ENCODE assay signal across 17 mouse cellular contexts in genomic region chr7:83723221-83723620, GRCm38 (mm10). TPM values are rescaled to one million over a fixed set of nuclear protein-coding genes. Genes with fewer than 3 reads are reported as not detected.
DNase-seq lines count a peak whose midpoint lies in the region; ATAC-seq and TF ChIP-seq lines count a peak whose summit lies in the region.
"Had no signal": no experiment of that assay in that cellular context is flagged by ENCODE, and none has a peak within 500 bp of the region (broad histone marks: within the 10 kb centered on the region; RNA-seq: fewer than 3 reads in every experiment).

No protein-coding gene starts in this region.

- H3K9ac ChIP-seq in heart, embryonic 12.5 days, result no peak overlapping the region
- no peak overlapping the region for H3K9ac ChIP-seq in intestine, embryonic 14.5 days (ENCODE audit: low read length)
- no peak overlapping the region for H3K9ac ChIP-seq in intestine, embryonic 16.5 days (ENCODE audit: low read depth, low read length)
- H3K9ac ChIP-seq in midbrain, postnatal 0 days (replicated peaks; ENCODE audit: low read length, poor library complexity, severe bottlenecking), result no peak overlapping the region
- H3K9ac ChIP-seq: embryonic facial prominence, embryonic 13.5 days; hindbrain, embryonic 12.5 days had no signal

- ATAC-seq in heart, embryonic 12.5 days (ENCODE audit: insufficient number of reproducible peaks, low FRiP score), result no peak
- ATAC-seq in intestine, embryonic 14.5 days (replicated peaks; ENCODE audit: low FRiP score, low TSS enrichment, low read depth), result no peak
- ATAC-seq in intestine, embryonic 16.5 days, result no peak
- no peak for ATAC-seq in midbrain, postnatal 0 days (ENCODE audit: low FRiP score)
- ATAC-seq: forebrain, embryonic 14.5 days; hindbrain, embryonic 16.5 days; inflammation-experienced regulatory T-cells, adult 6 months had no signal

- H3K4me1 ChIP-seq in heart, embryonic 12.5 days (replicated peaks), result peaks cover 23% of the 10 kb centered on the region
- H3K4me1 ChIP-seq in intestine, embryonic 14.5 days (replicated peaks; ENCODE audit: control insufficient read depth, insufficient read depth, low read length), result no peaks in the 10 kb centered on the region
- no peaks in the 10 kb centered on the region for H3K4me1 ChIP-seq in intestine, embryonic 16.5 days (ENCODE audit: control insufficient read depth, insufficient read depth, low read length)
- H3K4me1 ChIP-seq in midbrain, postnatal 0 days (ENCODE audit: insufficient read depth, low read length), result no peaks in the 10 kb centered on the region
- H3K4me1 ChIP-seq: hindbrain, embryonic 12.5 days had no signal

- H3K4me3 ChIP-seq in heart, embryonic 12.5 days, result no peak overlapping the region
- H3K4me3 ChIP-seq in intestine, embryonic 14.5 days (ENCODE audit: low read depth, low read length), result no peak overlapping the region
- H3K4me3 ChIP-seq in intestine, embryonic 16.5 days (ENCODE audit: low read length), result no peak overlapping the region
- no peak overlapping the region for H3K4me3 ChIP-seq in midbrain, postnatal 0 days (ENCODE audit: low read depth, low read length)
- H3K4me3 ChIP-seq: embryonic facial prominence, embryonic 13.5 days; hindbrain, embryonic 12.5 days had no signal

- H3K27ac ChIP-seq in heart, embryonic 12.5 days (ENCODE audit: poor library complexity, severe bottlenecking), result no peak overlapping the region
- H3K27ac ChIP-seq in intestine, embryonic 14.5 days (ENCODE audit: low read depth), result no peak overlapping the region
- no peak overlapping the region for H3K27ac ChIP-seq in intestine, embryonic 16.5 days (ENCODE audit: low read length)
- H3K27ac ChIP-seq in midbrain, postnatal 0 days (ENCODE audit: low read depth, low read length), result no peak overlapping the region
- H3K27ac ChIP-seq: embryonic facial prominence, embryonic 13.5 days; hindbrain, embryonic 12.5 days had no signal

- H3K4me2 ChIP-seq in heart, embryonic 12.5 days, result no peak overlapping the region
- H3K4me2 ChIP-seq in intestine, embryonic 14.5 days (ENCODE audit: low read length), result no peak overlapping the region
- H3K4me2 ChIP-seq in intestine, embryonic 16.5 days (ENCODE audit: low read depth, low read length), result no peak overlapping the region
- H3K4me2 ChIP-seq in midbrain, postnatal 0 days (ENCODE audit: low read depth, low read length, poor library complexity, severe bottlenecking), result no peak overlapping the region
- H3K4me2 ChIP-seq: embryonic facial prominence, embryonic 13.5 days; hindbrain, embryonic 12.5 days had no signal

- peak; percentile 46 for DNase-seq in cerebellum, adult 9-11 months
- DNase-seq in cerebellum, postnatal 14 days, result no peak
- peak; percentile 94 for DNase-seq in heart, adult 11 months
- peak; percentile 24 for DNase-seq in intestine, embryonic 14.5 days (ENCODE audit: low spot score)
- DNase-seq in midbrain, postnatal 0 days (ENCODE audit: low spot score), result no peak
- DNase-seq: adrenal gland, adult 8-10 months; adrenal gland, postnatal 36 days; gastrocnemius, postnatal 10 days; kidney, adult 18-20 months had no signal

- no peaks in the 10 kb centered on the region for H3K27me3 ChIP-seq in heart, embryonic 12.5 days (replicated peaks)
- no peaks in the 10 kb centered on the region for H3K27me3 ChIP-seq in intestine, embryonic 14.5 days (replicated peaks; ENCODE audit: control insufficient read depth, insufficient read depth, low read length)
- no peaks in the 10 kb centered on the region for H3K27me3 ChIP-seq in intestine, embryonic 16.5 days (replicated peaks; ENCODE audit: control insufficient read depth, insufficient read depth, low read length)
- no peaks in the 10 kb centered on the region for H3K27me3 ChIP-seq in midbrain, postnatal 0 days (ENCODE audit: insufficient read depth, low read length)
- H3K27me3 ChIP-seq: embryonic facial prominence, embryonic 13.5 days; hindbrain, embryonic 12.5 days had no signal

- TF ChIP-seq CTCF in midbrain, postnatal 0 days (IDR thresholded peaks at IDR 0.05), result no peak

- WGBS in heart, embryonic 12.5 days, result 79% methylated on average over 8 of the region's 8 CpGs
- WGBS in intestine, embryonic 14.5 days, result 87% methylated on average over 8 of the region's 8 CpGs
- WGBS in intestine, embryonic 16.5 days, result 86% methylated on average over 8 of the region's 8 CpGs
- 88% methylated on average over 8 of the region's 8 CpGs for WGBS in midbrain, postnatal 0 days

- no peaks in the 10 kb centered on the region for H3K36me3 ChIP-seq in heart, embryonic 12.5 days
- no peaks in the 10 kb centered on the region for H3K36me3 ChIP-seq in intestine, embryonic 14.5 days (ENCODE audit: control insufficient read depth, insufficient read depth, low read length)
- H3K36me3 ChIP-seq in intestine, embryonic 16.5 days (ENCODE audit: control insufficient read depth, insufficient read depth, low read length), result no peaks in the 10 kb centered on the region
- H3K36me3 ChIP-seq in midbrain, postnatal 0 days (ENCODE audit: insufficient read depth, low read length), result no peaks in the 10 kb centered on the region
- H3K36me3 ChIP-seq: embryonic facial prominence, embryonic 13.5 days; G1E; hindbrain, embryonic 12.5 days had no signal

- no peaks in the 10 kb centered on the region for H3K9me3 ChIP-seq in heart, embryonic 12.5 days (replicated peaks)
- no peaks in the 10 kb centered on the region for H3K9me3 ChIP-seq in intestine, embryonic 14.5 days (ENCODE audit: control insufficient read depth, low read length)
- no peaks in the 10 kb centered on the region for H3K9me3 ChIP-seq in intestine, embryonic 16.5 days (ENCODE audit: control insufficient read depth, low read length)
- H3K9me3 ChIP-seq in midbrain, postnatal 0 days (ENCODE audit: low read length), result no peaks in the 10 kb centered on the region
- H3K9me3 ChIP-seq: embryonic facial prominence, embryonic 13.5 days; G1E; hindbrain, embryonic 12.5 days had no signal

RNA-seq across cellular contexts. Expression of gene Il16, which starts 22.3 kb away (rescaled TPM):
- polyA plus RNA-seq in heart, embryonic 12.5 days (2016; fragmentation: Nextera tagmentation; extraction: Ambion mirVana), result 1.8 and 2.0 TPM in 2 replicates
- 3.4 and 3.7 TPM in 2 replicates for polyA plus RNA-seq in intestine, embryonic 14.5 days (2014; fragmentation: Nextera tagmentation; extraction: Ambion mirVana)
- polyA plus RNA-seq in intestine, embryonic 16.5 days (2015; fragmentation: Nextera tagmentation; extraction: Ambion mirVana), result 4.3 and 4.9 TPM in 2 replicates
- 0.99 and 1.7 TPM in 2 replicates for total RNA-seq in midbrain, postnatal 0 days (2014; rRNA removed)
- 0.85 and 1.0 TPM in 2 replicates for polyA plus RNA-seq in midbrain, postnatal 0 days (2015; fragmentation: Nextera tagmentation; extraction: Ambion mirVana)

Comparison
In these comparisons a context has a peak if more than half of its experiments do, and no peak if none do; other contexts are left out.
1. DNase-seq: peak in cerebellum, adult 9-11 months (single experiment), heart, adult 11 months (single experiment) and intestine, embryonic 14.5 days (single experiment); none in cerebellum, postnatal 14 days (0 of 2) and midbrain, postnatal 0 days (single experiment).